Mouse (Mus musculus) testis, adult 2 months (tissue): ENCODE measurements around the gene Ankrd60.

Source experiments
- CTCF ChIP-seq: fragments of 200-500 bp; IDR thresholded peaks from 2 replicates; pipeline ENCODE4 v1.5.1; 2012; ENCODE audit warnings: low read depth, mild to moderate bottlenecking, inconsistent platforms, low read length, moderate library complexity; ENCODE audit not compliant: control insufficient read depth, insufficient read depth, insufficient replicate concordance
- POLR2A ChIP-seq: fragments of 200-500 bp; IDR thresholded peaks from 2 replicates; pipeline ENCODE4 v1.6.1; 2012; ENCODE audit warnings: low read depth, mild to moderate bottlenecking, inconsistent platforms, low read length, moderate library complexity; ENCODE audit not compliant: control insufficient read depth

DNA sequence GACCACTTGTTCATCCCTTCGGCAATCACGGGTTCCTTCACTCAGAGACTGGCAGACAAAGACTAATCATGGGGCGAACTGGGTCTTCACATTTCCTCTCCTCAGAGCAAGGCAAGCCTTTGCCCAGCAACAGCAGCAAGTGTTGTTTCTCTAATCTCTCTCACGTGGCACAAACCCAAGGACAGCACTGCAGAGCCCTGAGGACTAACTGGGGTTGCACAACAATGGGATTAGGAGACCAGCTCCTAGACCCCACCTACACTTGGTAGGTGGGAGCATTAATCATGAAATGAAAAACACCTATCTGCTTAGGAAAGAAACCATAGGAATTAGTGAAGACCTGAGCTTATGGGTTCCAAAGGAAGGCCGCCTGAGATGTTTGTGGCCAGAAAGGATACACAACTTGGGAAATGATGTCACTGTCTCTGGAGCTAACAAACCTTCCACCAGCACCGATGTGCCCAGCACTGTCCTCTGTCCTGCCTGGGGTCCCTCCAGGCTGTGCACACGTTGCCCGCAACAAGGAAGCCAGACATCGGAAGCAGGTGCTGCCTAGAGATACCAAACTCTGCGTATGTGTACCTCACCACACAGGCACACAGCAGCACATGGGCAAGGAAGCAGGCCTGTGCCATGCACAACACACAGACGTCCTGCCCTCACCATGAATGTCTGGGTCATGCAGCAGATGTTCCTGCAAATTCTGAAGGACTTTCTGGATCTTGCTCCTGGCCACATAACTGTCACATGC, 16.3 kb upstream of the Ankrd60 start:
- TF ChIP-seq POLR2A (no peak), CTCF (no peak)
